Mouse (Mus musculus) urinary bladder, postnatal 4 days (tissue): Measurements from ENCODE around the gene Olfr685.

Experiments used
- DNase-seq, 2 experiments: peaks; one replicate each; pipeline ENCODE4 v3.0.0; 2021 to 2022; ENCODE audit warnings: low spot score in 2 of 2

Gene Olfr685

DNA sequence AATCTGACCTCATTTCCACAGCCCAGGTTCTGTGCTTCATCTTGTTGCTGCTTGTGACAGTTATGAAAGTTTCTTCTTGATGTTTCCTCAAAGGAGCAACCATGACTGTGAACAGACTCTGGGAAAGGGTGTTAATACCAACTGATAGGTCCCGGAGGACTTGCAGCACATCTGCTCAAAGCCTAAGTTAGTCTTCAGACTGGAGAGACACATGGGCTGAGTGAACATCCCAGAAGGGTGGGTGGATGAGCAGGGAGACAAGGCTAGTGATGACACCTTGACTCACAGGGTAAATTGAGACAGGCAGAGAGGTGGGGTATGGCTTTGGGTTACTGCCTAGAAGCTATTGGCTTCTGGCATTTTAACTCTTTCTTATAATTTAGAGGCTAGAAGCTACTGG lies at the start of gene Olfr685:
Gene Olfr685 (minus strand): TSS at position 101 of the 400 bp plus-strand sequence.
- DNase-seq = no peak

DNA sequence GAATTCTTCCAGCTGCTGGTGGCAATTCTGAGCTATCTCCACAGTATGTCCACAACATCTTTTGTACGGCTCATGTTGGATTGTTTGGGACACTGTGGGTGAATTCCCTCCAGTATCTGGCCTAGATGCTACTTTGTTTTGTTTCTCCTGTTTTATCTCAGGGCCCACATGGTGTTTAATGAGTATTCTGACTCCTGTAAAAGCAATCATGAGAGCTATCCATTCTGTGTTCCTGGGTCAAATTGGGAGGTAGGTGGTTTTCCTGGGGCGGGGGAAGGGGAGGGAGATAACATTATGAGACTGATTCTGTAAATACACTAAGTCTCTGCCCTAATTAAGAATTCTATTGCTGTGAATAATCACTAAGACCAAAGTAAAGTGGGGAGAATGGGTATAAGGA lies 43.6 kb upstream of the Olfr685 start:
- no peak for DNase-seq

DNA sequence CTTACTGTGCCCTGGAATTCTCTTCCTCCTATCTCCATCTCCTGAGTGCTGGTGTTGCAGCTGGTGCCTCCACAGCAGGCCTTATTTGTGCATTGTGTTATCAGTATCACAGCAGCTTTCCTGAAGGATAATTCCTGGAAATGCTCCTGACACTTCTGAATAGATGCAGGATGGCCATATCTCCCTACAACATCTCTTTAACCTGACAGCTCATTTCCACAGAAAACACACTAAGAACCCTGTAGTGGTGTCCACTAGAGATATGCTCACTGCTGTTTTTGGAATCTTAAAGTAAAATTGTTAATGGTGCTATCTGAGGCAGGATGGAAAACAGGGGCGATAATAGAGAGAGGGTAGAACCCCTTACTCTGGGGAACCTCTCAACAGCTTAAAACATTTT lies 42.3 kb upstream of the Olfr685 start:
- DNase-seq = no peak

DNA sequence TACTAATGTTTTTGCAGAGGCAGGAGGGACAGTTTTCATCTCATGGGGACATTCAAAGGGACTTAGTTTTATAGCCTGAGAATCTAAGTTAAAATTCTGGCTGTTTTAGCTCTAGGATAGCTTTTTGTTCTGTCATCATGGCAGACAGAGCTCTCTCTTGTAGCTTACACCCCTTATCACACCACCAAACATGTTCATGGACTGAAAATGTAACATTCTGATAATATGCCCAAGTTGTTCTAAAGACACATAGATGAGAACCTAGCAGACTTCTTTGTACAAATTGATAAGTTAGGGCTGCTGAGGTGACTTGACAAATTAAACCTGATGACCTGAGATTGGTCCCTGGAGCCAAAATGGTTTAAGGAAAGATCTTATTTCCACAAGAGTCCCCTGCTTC lies 40.9 kb upstream of the Olfr685 start:
- no peak for DNase-seq

DNA sequence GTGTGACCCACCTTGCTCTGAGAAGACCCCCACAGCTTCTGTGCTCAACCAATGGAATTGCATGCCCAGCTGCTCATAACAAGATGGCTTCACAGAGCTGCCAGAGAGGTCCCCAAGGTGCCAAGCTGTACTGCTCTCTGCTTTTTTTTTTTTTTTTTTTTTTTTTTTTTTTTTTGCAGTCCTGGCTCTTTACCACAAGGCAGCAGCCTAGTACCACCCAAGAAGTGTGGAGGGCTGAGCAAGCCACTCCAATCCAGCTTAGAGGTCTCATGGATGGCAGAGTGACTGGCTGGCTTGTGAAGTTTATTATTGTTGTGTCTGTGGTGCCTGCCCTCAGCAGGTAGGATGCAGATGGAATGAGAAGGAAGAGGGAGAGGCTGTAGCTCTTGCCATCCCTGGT lies 40.3 kb upstream of the Olfr685 start:
- no peak for DNase-seq

DNA sequence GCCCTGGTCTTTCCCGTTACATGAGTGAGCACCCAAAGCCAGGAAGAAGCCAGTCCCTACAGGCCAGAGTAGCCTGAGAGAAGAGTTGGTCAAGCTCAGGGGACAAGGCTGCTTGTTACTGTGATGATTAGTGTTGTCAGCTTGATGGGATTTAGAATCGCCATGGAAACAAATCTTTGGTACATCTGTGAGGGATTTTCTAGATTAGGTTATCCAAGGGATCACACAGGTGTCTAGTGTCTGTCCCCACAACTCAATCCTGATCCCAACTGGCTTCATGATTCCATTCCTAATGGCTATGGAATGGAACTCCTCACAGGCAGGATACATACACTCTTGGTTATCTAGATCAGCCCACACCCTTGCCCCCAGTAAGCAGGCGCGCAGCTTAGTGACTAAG lies 32.5 kb upstream of the Olfr685 start:
- DNase-seq = no peak

DNA sequence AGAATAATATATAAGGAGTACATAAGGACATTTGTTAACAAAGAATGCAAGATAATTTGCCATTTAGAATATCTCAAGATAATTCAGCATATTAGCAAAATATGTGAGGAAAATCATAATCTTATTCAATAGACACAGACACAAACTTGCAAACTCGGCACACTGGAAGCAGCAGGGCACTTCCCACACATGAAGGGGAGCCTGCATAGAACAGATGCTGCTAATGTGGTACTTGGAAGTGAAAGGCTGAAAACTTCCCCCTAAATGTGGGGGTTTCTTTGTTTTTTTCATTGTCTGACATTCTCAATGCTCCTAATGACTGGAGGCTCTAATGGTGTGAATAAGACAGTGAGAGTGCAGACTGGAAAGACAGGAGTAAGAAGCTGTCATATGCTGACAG lies 28.9 kb upstream of the Olfr685 start:
- no peak for DNase-seq

DNA sequence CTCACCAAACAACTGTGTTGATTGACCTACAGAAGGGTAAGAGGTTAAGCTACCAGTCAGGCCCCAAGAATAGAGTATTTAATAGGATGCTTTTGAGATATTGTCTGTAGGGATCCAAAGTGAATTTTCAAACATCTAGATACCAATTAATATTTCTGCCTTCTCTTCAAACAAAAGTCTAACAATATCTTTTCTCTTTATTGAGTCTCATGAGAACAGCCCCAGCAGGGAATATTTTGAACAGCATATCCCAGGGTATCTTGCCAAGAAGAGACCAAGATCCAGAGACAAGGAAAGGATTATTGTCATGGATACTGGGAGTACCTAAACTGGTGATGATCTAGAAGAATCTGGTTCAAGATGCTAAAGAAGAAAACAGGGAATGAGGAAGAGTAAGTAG lies 21.6 kb upstream of the Olfr685 start, which contains the start of gene Olfr686:
Gene Olfr686 (minus strand): TSS at position 101 of the 400 bp plus-strand sequence.
- DNase-seq = no peak

DNA sequence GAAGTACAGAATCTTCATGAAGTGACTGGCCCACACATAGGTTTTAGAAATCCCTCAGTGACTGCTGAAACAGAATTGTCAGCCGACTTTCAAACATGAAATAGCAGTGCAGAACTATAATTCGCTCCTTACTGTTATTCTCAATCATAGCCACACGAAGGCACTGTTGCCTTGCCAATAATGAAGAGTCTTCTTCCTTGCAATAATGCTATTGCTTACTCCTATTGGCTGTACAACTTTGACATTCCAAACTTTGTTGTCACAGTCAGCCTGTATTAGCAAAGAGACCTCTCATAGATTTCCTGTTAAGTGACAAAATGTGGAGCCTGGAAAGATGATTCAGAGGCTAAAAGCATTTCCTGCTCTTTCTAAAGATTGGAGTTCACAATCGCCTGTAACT lies 15.0 kb downstream of the Olfr685 start:
- no peak for DNase-seq

DNA sequence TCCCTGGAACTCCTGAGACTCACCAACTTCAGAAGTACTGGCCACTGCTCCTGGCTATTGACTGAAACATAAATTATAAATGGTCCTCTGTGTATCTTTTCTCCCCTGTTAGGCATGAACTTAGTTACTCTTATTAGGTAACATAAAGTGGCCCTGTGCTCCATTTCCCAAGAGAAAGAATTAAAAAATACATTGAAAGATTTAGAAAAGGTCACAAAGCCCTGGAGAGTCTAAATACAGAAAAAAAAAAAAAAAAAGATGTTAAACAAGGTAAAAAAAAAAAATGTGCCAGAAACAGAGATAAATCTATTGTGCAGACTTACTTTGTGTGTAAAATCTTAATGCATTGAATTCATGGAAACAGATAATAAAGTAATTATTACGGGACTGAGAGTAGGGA lies 22.3 kb downstream of the Olfr685 start, which contains the start of gene Olfr684:
Gene Olfr684 (minus strand): TSS at position 101 of the 400 bp plus-strand sequence.
- no peak for DNase-seq

DNA sequence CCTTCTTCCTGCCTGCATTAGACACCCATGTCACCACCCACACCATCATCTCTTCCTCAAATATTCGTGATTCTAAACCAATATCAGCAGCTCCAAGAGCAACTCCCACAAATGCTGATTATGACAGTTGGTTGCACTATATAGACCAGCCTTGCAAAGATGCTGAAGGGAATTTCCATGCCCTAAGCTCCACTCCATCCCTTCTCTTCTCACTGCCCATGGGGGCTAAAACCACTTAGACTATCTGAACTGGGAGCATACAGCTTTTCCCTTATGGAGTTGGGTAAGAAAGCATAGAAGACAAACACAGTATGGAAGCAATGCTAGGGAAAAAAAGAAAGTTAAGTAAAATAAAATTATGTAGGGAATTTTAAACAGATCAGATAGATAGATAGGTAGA lies 38.9 kb downstream of the Olfr685 start, which contains the start of gene Olfr683:
Gene Olfr683 (minus strand): TSS at position 101 of the 400 bp plus-strand sequence.
- no peak for DNase-seq

DNA sequence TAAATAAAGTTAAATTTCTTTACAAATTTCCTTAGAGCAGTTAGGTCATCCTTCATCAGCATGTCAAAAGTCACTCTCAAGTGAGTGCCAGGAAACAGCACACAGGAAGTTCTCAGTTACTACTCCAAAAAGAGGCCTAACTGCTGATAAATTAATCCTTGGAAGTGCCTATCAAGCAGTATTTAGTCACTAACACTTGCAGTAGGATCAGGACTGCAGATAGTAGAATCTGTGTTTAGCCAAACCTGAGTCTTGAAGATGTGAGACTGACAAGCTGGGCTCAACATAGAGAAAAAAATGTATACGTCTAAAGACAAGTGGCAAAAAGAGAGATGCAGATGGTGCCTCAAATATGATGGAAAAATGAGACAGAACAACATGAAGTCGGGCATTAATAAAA lies 44.5 kb downstream of the Olfr685 start:
- no peak for DNase-seq
